Mouse (Mus musculus) bone marrow macrophage, adult 2 months (primary cell): ENCODE results near the gene Idh3g.

Source experiments
- CTCF ChIP-seq: IDR thresholded peaks from 2 replicates; pipeline ENCODE4 v1.5.1; 2012; ENCODE audit warnings: low read depth, mild to moderate bottlenecking, low read length, moderate library complexity
- POLR2A ChIP-seq: IDR thresholded peaks from 2 replicates; pipeline ENCODE4 v1.6.1; 2012; ENCODE audit warnings: mild to moderate bottlenecking, low read depth, low read length, borderline replicate concordance

DNA sequence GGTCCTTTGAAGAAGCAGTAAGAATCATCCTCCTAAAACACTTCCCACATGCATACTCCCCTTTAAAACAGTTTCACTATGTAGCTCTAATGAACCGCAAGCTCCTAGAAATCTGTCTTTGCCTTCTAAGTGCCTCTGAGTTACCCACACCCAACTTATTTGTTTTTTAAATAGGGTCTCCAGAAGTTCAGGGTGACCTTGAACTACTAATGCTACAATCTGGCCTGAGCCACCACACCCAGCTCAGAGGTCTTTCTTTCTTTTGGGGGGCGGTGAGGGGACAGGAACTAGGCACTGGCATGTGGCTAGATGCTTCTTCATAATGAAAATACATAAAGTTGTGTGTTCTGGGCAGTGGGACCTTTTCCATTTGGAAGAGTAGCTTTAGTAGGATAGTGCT is 10.8 kb upstream of the Idh3g start:
- TF ChIP-seq POLR2A (no peak), CTCF (no peak)
